Mouse (Mus musculus) liver, adult 2 months (tissue): ENCODE results near the gene Sh3bp5.

Experiments used
- CTCF ChIP-seq: fragments of 200-500 bp; IDR thresholded peaks from 2 replicates; pipeline ENCODE4 v1.5.1; 2011; ENCODE audit warnings: low read depth, low read length, control low read depth
- POLR2A ChIP-seq: fragments of 200-500 bp; IDR thresholded peaks from 2 replicates; pipeline ENCODE4 v1.6.1; 2011; ENCODE audit warnings: low read length, control low read depth; ENCODE audit not compliant: insufficient read depth; ENCODE audit errors: extremely low read depth

DNA sequence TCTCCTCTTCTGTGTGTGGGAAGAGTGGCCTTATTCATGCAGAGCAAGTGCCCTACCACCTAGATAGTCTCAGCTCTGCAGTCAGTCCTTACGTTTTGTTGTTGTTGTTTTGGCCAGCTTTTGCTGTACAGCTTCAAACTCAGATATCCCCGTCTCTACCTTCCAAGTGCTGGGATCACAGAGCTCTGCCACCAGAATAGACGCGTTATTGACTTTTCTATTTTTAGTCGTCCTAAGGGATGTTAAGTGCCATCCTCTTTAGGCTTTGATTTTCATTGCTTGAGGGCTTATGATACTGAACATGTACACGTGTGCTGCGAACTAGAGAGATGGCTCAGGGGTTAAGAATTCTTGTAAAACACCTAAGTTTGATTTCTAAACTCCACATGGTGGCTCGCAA is 92.6 kb downstream of the Sh3bp5 start:
- TF ChIP-seq POLR2A (no peak), CTCF (no peak)
